Mouse (Mus musculus): ENCODE data around the gene Pim1. TPM values are rescaled to one million over a fixed set of nuclear protein-coding genes. Genes with fewer than 3 reads are reported as not detected.

Gene Pim1
- 1.1 and 2.7 TPM in 2 replicates for polyA plus RNA-seq (2021; fragmentation: Nextera tagmentation)
- long read RNA-seq, experiment 1, result 0 reads
- long read RNA-seq, experiment 2, partial matches to known transcripts, result 0 of 3 reads
- long read RNA-seq, experiment 2, other reads (novel, unspliced or antisense), result 3 of 3 reads

GRCm38 (mm10) chr17:29490713-29491581, at the start of gene Pim1:
Gene Pim1 (plus strand): TSS chr17:29490753.

Other genes starting within 250 kb of the Pim1 start
- gene Ppil1, start 226.6 kb upstream of the Pim1 start, polyA plus RNA-seq (2021; fragmentation: Nextera tagmentation), result 34.4 and 42.9 TPM in 2 replicates
- gene BC004004, start 222.0 kb upstream of the Pim1 start, polyA plus RNA-seq (2021; fragmentation: Nextera tagmentation), result 140 and 149 TPM in 2 replicates
- gene Pi16, start 173.1 kb upstream of the Pim1 start, polyA plus RNA-seq (2021; fragmentation: Nextera tagmentation), result 0.08 and 0.45 TPM in 2 replicates
- 215 and 894 TPM in 2 replicates for gene Mtch1, start 142.8 kb upstream of the Pim1 start, polyA plus RNA-seq (2021; fragmentation: Nextera tagmentation)
- 3.6 and 3.9 TPM in 2 replicates for gene Fgd2, start 129.8 kb upstream of the Pim1 start, polyA plus RNA-seq (2021; fragmentation: Nextera tagmentation)
- not detected in 2 replicates for gene Gm17657, start 58.9 kb downstream of the Pim1 start, polyA plus RNA-seq (2021; fragmentation: Nextera tagmentation)
- 4.1 and 15.1 TPM in 2 replicates for gene Tbc1d22b, start 59.0 kb downstream of the Pim1 start, polyA plus RNA-seq (2021; fragmentation: Nextera tagmentation)
- gene Tmem217, start 61.6 kb downstream of the Pim1 start, polyA plus RNA-seq (2021; fragmentation: Nextera tagmentation), result 0.45 and 0.87 TPM in 2 replicates
- 46.4 and 64.0 TPM in 2 replicates for gene Rnf8, start 124.0 kb downstream of the Pim1 start, polyA plus RNA-seq (2021; fragmentation: Nextera tagmentation)
- gene Gm28043, start 124.1 kb downstream of the Pim1 start, polyA plus RNA-seq (2021; fragmentation: Nextera tagmentation), result 0.99 and 1.1 TPM in 2 replicates
- gene Cmtr1, start 169.8 kb downstream of the Pim1 start, polyA plus RNA-seq (2021; fragmentation: Nextera tagmentation), result 49.2 and 57.6 TPM in 2 replicates
- 20.4 and 27.3 TPM in 2 replicates for gene Ccdc167, start 226.3 kb downstream of the Pim1 start, polyA plus RNA-seq (2021; fragmentation: Nextera tagmentation)